Mouse (Mus musculus) midbrain, embryonic 10.5 days (tissue): ENCODE results near the gene Tpm1. TPM values are rescaled to one million over a fixed set of nuclear protein-coding genes. Genes with fewer than 3 reads are reported as not detected.
A peak's percentile ranks its signal among the peaks of the same experiment; 100 is the strongest.

Source experiments
- DNase-seq: peaks from one replicate; pipeline ENCODE4 v3.0.0-alpha.2; 2017; ENCODE audit warnings: low spot score
- H3K27ac ChIP-seq: fragments of 300-500 bp; sonication (generic); replicated peaks from 2 replicates; pipeline ENCODE4 v1.5.1; 2016; ENCODE audit warnings: mild to moderate bottlenecking
- H3K27me3 ChIP-seq: fragments of 300-500 bp; sonication (generic); 2 replicates; pipeline ENCODE4 v1.6.1; 2016; ENCODE audit warnings: low read depth, mild to moderate bottlenecking; ENCODE audit not compliant: poor library complexity, severe bottlenecking
- H3K36me3 ChIP-seq: fragments of 300-500 bp; sonication (generic); 2 replicates; pipeline ENCODE4 v1.6.1; 2016; ENCODE audit warnings: mild to moderate bottlenecking, moderate library complexity
- H3K4me1 ChIP-seq: fragments of 300-500 bp; sonication (generic); 2 replicates; pipeline ENCODE4 v1.6.1; 2016
- H3K4me3 ChIP-seq: fragments of 300-500 bp; sonication (generic); 2 replicates; pipeline ENCODE4 v1.5.1; 2016; ENCODE audit warnings: mild to moderate bottlenecking, moderate library complexity
- H3K9me3 ChIP-seq: fragments of 300-500 bp; sonication (generic); replicated peaks from 2 replicates; pipeline ENCODE4 v1.6.1; 2016; ENCODE audit warnings: mild to moderate bottlenecking
- WGBS: fragments of 180-500 bp; shearing (Covaris S2); methylation state at CpG from one replicate; pipeline ENCODE4 v1.1.7; 2016; 5-methylcytosine and 5-hydroxymethylcytosine counted together
- polyA plus RNA-seq: library from polyadenylated mRNA; unstranded; fragments of >200 nt; fragmentation: Nextera tagmentation; extraction: Ambion mirVana; gene quantifications from 2 replicates; pipeline ENCODE4 v1.2.1, GENCODE M21; 2016

Gene Tpm1
- polyA plus RNA-seq, 1 experiment from 2014 or later, result 263 TPM

GRCm38 (mm10) chr9:67044551-67045305 is 4.5 kb downstream of the Tpm1 start:
- H3K27ac ChIP-seq, result no peak overlapping the region
- DNase-seq, result peak; percentile 65
- no peaks in the 10 kb centered on the region for H3K36me3 ChIP-seq
- no peak overlapping the region for H3K4me3 ChIP-seq
- H3K4me1 ChIP-seq, result peaks cover 81% of the 10 kb centered on the region
- H3K9me3 ChIP-seq, result no peaks in the 10 kb centered on the region
- 35% methylated on average over 9 of the region's 9 CpGs for WGBS
- peaks cover 45% of the 10 kb centered on the region for H3K27me3 ChIP-seq

- H3K9me3 ChIP-seq, result no peaks in the 10 kb centered on the region
- peak overlapping the region; percentile 96 for H3K27ac ChIP-seq
- H3K4me1 ChIP-seq, result peaks cover 80% of the 10 kb centered on the region
- H3K36me3 ChIP-seq, result no peaks in the 10 kb centered on the region; the same call in 1 of the 2 replicates
- peak overlapping the region; percentile 80 for H3K4me3 ChIP-seq
- H3K27me3 ChIP-seq, result peaks cover 33% of the 10 kb centered on the region
- DNase-seq, result peak; percentile 100
- under 1% methylated on average over 73 of the region's 73 CpGs for WGBS
These were observed 5.7 kb downstream of the Tpm1 start for GRCm38 (mm10) chr9:67043231-67044199.

- peak overlapping the region; percentile 96 for H3K27ac ChIP-seq
- H3K9me3 ChIP-seq, result no peaks in the 10 kb centered on the region
- WGBS, result 25% methylated on average over 6 of the region's 6 CpGs
- H3K4me1 ChIP-seq, result peaks cover 73% of the 10 kb centered on the region
- no peak for DNase-seq
- H3K4me3 ChIP-seq, result peak overlapping the region; percentile 80
- H3K27me3 ChIP-seq, result peaks cover 26% of the 10 kb centered on the region
- H3K36me3 ChIP-seq, result no peaks in the 10 kb centered on the region; the same call in 1 of the 2 replicates
These were observed 6.4 kb downstream of the Tpm1 start for GRCm38 (mm10) chr9:67042813-67043207.

GRCm38 (mm10) chr9:67041840-67042812 is 7.1 kb downstream of the Tpm1 start:
- peaks cover 66% of the 10 kb centered on the region for H3K4me1 ChIP-seq
- WGBS, result 63% methylated on average over 14 of the region's 14 CpGs
- no peak for DNase-seq

GRCm38 (mm10) chr9:67040963-67041839 is 8.0 kb downstream of the Tpm1 start:
- Histone ChIP-seq H3K36me3 (peaks cover 12% of the 10 kb centered on the region), H3K4me3 (0 out of 2 replicates have a peak overlapping the region, but pooled peaks have one; percentile 2), H3K4me1 (peaks cover 57% of the 10 kb centered on the region), H3K27ac (peak overlapping the region; percentile 14; the same call in 1 of the 2 replicates), H3K27me3 (peaks cover 10% of the 10 kb centered on the region), H3K9me3 (no peaks in the 10 kb centered on the region)
- DNase-seq, result no peak
- 69% methylated on average over 4 of the region's 4 CpGs for WGBS

More at GRCm38 (mm10) chr9:67041840-67042812, 7.1 kb downstream of the Tpm1 start:
- peaks cover 6% of the 10 kb centered on the region; the same call in 1 of the 2 replicates for H3K36me3 ChIP-seq
- H3K9me3 ChIP-seq, result no peaks in the 10 kb centered on the region
- peaks cover 19% of the 10 kb centered on the region for H3K27me3 ChIP-seq
- peak overlapping the region; percentile 80 for H3K4me3 ChIP-seq
- H3K27ac ChIP-seq, result no peak overlapping the region

GRCm38 (mm10) chr9:67039867-67040266 is 9.3 kb downstream of the Tpm1 start:
- peaks cover 25% of the 10 kb centered on the region for H3K36me3 ChIP-seq
- 46% methylated on average over 10 of the region's 10 CpGs for WGBS

GRCm38 (mm10) chr9:67038686-67039085 is 10.5 kb downstream of the Tpm1 start:
- H3K9me3 ChIP-seq, result peaks cover 14% of the 10 kb centered on the region
- H3K27me3 ChIP-seq, result no peaks in the 10 kb centered on the region
- peaks cover 43% of the 10 kb centered on the region for H3K4me1 ChIP-seq
- H3K27ac ChIP-seq, result no peak overlapping the region
- no peak overlapping the region for H3K4me3 ChIP-seq
- no peak for DNase-seq
- peaks cover 37% of the 10 kb centered on the region for H3K36me3 ChIP-seq
- WGBS, result 92% methylated on average over 7 of the region's 7 CpGs

More at GRCm38 (mm10) chr9:67039867-67040266, 9.3 kb downstream of the Tpm1 start:
- Histone ChIP-seq H3K4me3 (peak overlapping the region; percentile 9; the same call in 1 of the 2 replicates), H3K9me3 (peaks cover 6% of the 10 kb centered on the region), H3K4me1 (peaks cover 43% of the 10 kb centered on the region), H3K27me3 (no peaks in the 10 kb centered on the region), H3K27ac (peak overlapping the region; percentile 43; the same call in 1 of the 2 replicates)
- no peak for DNase-seq

- no peak for DNase-seq
- H3K4me1 ChIP-seq, result peaks cover 40% of the 10 kb centered on the region
- no peaks in the 10 kb centered on the region for H3K27me3 ChIP-seq
- H3K9me3 ChIP-seq, result peaks cover 14% of the 10 kb centered on the region
- H3K36me3 ChIP-seq, result peaks cover 47% of the 10 kb centered on the region
- no peak overlapping the region for H3K4me3 ChIP-seq
- no peak overlapping the region for H3K27ac ChIP-seq
- WGBS, result 93% methylated on average over 4 of the region's 4 CpGs
These were observed 11.5 kb downstream of the Tpm1 start for GRCm38 (mm10) chr9:67037666-67038065.

GRCm38 (mm10) chr9:67036527-67037118 is 12.6 kb downstream of the Tpm1 start:
- peaks cover 14% of the 10 kb centered on the region for H3K9me3 ChIP-seq
- 90% methylated on average over 2 of the region's 2 CpGs for WGBS
- no peaks in the 10 kb centered on the region for H3K27me3 ChIP-seq
- peaks cover 58% of the 10 kb centered on the region for H3K36me3 ChIP-seq
- H3K4me1 ChIP-seq, result peaks cover 30% of the 10 kb centered on the region
- H3K4me3 ChIP-seq, result no peak overlapping the region
- no peak overlapping the region for H3K27ac ChIP-seq
- DNase-seq, result no peak

GRCm38 (mm10) chr9:67035957-67036451 is 13.2 kb downstream of the Tpm1 start:
- Histone ChIP-seq H3K4me3 (no peak overlapping the region), H3K36me3 (peaks cover 64% of the 10 kb centered on the region), H3K4me1 (peaks cover 24% of the 10 kb centered on the region), H3K27ac (no peak overlapping the region), H3K9me3 (peaks cover 14% of the 10 kb centered on the region), H3K27me3 (no peaks in the 10 kb centered on the region)
- WGBS, result 98% methylated on average over 12 of the region's 12 CpGs
- DNase-seq, result no peak
